Mouse (Mus musculus) brain, embryonic 14.5 days (tissue): ENCODE data around the gene Clec3a. TPM values are rescaled to one million over a fixed set of nuclear protein-coding genes. Genes with fewer than 3 reads are reported as not detected.

ENCODE experiments used
- DNase-seq: peaks from one replicate; pipeline ENCODE4 v3.0.0-alpha.2; 2011; ENCODE audit warnings: low read depth
- CTCF ChIP-seq: fragments of 200-500 bp; IDR thresholded peaks from 2 replicates; pipeline ENCODE4 v1.5.1; 2012; ENCODE audit warnings: inconsistent platforms, mild to moderate bottlenecking, moderate library complexity, borderline replicate concordance; ENCODE audit not compliant: insufficient read depth, insufficient read length; ENCODE audit errors: extremely low read depth
- POLR2A ChIP-seq: fragments of 200-500 bp; IDR thresholded peaks from 2 replicates; pipeline ENCODE4 v1.6.1; 2012; ENCODE audit warnings: mild to moderate bottlenecking, inconsistent platforms, borderline replicate concordance; ENCODE audit not compliant: poor library complexity, insufficient read depth, insufficient read length, severe bottlenecking; ENCODE audit errors: extremely low read depth
- polyA plus RNA-seq: library from polyadenylated mRNA; depleted of rRNA; stranded (reverse); fragments of >200 nt; gene quantifications from 2 replicates; pipeline ENCODE4 v1.2.3, GENCODE M21; 2012; rRNA removed

Gene Clec3a
- polyA plus RNA-seq, 1 experiment: not detected

DNA sequence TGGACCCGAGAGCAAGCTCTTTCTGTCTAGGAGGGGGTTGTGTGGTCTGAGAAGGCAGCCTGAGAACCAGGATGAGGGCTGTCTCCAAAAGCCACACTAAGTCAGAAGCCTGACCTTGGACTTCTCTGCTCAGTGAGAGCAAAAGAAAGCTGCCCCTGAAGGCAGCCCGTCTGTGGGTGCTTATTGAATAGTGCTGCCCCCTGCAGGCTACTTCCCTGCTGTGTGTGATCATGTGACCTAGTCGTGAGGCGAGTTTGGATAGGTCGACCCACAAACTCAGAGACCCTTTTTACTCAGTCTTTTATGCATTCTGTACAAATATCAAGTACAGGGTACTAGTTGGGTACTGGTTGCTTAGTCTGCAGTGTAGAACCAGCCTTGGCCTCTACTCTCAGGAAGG, 42.7 kb downstream of the Clec3a start:
- TF ChIP-seq CTCF (peak; percentile 21; the same call in 1 of the 2 replicates), POLR2A (no peak)
- no peak for DNase-seq

DNA sequence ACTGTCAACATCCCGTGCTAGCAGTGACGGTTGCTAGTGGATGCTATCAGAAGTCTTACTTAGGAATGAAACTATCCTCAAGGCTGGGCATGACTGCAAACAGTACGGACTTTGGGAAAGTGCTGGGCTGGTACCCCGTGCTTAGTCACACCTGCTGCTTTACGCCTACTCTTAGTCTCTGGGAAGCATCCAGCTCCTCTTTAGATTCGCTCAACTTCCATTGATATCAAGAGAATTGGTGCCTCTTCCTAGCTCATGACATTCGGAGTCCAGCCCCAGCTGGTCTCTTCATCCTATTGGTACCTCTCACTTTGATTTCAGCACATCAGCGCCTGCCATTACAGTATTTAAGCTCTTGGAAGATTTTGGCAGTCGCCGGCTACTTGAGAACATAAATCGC, 44.7 kb downstream of the Clec3a start:
- no peak for TF ChIP-seq POLR2A
- TF ChIP-seq CTCF: no peak
- no peak for DNase-seq

DNA sequence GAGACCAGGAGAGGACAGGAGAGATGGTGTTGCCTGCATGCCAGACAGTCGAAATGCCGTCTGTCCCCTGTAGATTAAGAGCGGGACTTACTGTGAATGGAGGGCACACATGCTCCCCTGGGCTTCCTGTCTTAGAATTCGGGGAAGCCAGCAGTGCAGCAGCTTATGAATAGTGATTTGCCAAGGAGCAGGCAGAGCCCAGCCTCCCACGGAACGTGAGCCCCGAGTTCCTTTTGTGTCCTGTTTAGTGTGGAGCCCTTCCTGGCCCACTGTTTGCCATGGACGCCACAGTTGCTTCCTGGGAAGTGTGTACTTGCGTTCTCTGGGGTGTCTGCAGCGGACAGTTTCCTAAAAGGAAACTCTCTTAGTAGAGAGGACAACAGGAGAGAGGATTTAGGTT, 45.4 kb downstream of the Clec3a start:
- DNase-seq: no peak
- TF ChIP-seq POLR2A (no peak), CTCF (no peak)

DNA sequence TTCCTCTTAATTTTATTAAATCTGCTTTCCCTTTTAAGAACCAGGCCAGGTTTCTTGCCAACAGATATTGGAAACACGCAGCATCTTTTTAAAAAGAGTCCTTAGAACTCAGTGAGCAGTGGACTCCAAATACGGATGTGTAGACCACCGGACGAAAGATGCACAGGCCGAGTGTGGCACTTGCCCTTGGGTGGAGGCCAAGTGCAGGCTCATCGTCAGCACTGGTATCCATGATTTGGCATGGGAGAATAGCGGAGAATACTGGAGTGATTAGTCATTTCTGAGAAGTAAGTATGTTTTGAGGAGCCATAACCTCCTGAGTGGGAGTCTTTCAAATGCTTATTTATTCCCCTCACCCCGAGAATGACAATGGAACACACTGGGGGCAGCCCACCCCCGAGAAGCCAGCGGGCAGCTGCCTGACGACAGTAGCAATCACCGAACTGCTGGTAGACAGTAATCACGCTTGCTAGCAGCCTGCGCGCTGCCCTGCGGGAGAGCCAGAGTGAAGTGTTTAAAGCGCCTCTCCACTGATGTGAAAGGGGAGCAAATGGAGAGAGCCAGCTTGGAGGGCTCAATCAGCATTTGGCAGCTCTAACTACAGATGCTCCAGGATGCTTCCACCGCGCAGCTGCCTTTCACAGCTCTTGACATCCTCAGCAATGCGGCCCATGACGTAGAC, 50.8 kb downstream of the Clec3a start:
- peak; percentile 85 for DNase-seq
- TF ChIP-seq POLR2A (no peak), CTCF (no peak)

DNA sequence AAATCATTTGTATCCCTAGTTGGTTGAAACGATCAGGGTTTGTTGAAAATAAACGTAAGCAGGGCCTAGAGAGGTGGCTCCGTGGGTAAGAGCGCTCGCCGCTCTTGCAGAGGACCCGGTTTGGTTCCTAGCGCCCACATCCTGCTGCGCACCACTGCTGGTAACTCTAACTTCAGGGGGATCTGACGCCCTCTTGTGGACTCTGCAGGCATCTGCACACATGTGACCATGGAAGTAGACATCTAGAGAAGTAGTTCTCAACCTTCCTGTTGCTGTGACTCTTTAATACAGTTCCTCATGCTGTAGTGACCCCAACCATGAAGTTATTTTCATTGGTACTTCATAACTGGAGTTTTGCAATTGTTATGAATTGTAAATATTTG, 51.3 kb downstream of the Clec3a start:
- TF ChIP-seq POLR2A (no peak), CTCF (0 out of 2 replicates have a peak, but pooled peaks have one; percentile 17)
- DNase-seq: no peak

DNA sequence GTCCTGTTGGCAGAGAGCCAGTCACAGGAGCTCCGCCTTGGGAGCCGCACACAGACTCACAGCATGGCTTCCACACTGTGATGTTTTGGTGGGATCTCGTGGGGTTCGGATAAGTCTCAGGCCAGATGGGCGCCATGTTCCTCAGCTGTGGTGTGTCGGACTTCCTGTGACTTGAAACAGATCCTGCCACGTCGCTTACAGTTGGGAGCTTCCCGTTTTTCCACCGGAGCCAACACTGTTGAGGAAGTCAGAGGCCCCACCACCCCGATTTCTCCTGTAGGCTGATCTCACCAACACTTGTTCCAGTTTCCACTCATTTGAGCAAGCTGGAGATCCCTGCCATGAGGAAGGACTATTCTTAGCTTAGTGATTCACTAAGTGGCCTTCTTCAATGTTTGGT, 55.7 kb downstream of the Clec3a start:
- DNase-seq: no peak
- TF ChIP-seq CTCF (no peak), POLR2A (no peak)

Other genes with a start within 250 kb of the Clec3a start
- 67.1 and 104 TPM in 2 replicates for gene Vat1l, start 212.5 kb upstream of the Clec3a start, polyA plus RNA-seq
- 8.7 and 11.0 TPM in 2 replicates for gene Wwox, start 21.6 kb downstream of the Clec3a start, polyA plus RNA-seq